9 mouse cellular contexts compared by ENCODE assay signal in the genomic region with DNA sequence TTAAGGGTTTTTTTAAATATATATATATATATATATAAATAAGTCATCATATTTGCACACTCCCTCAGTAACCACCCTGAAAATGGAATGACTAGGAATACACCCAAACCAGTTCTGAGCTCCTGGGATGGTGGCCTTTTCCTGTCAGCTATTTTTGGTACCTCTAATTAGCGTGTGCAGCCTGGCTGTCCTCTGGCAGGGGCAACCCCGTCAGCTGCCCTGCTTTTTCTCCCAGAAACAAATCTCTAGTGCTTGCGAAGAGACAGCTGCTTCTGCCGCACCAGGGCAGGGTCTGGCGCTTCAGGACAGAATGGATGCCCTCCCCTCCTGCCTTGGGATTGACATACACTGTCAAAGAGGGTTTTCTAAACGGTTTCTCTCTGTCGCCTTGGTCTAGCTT.
DNase-seq lines count a peak whose midpoint lies in the region; ATAC-seq lines count a peak whose summit lies in the region.
"Had no signal": no experiment of that assay in that cellular context is flagged by ENCODE, and none has a peak within 500 bp of the region (broad histone marks: within the 10 kb centered on the region; RNA-seq: fewer than 3 reads in every experiment).

No protein-coding gene starts in this region.

- no peak overlapping the region for H3K4me3 ChIP-seq in embryonic facial prominence, embryonic 13.5 days
- no peak overlapping the region for H3K4me3 ChIP-seq in hindbrain, embryonic 15.5 days
- H3K4me3 ChIP-seq: lung, embryonic 15.5 days had no signal

- H3K36me3 ChIP-seq in embryonic facial prominence, embryonic 13.5 days, result no peaks in the 10 kb centered on the region
- H3K36me3 ChIP-seq in hindbrain, embryonic 15.5 days, result no peaks in the 10 kb centered on the region
- H3K36me3 ChIP-seq: lung, embryonic 15.5 days had no signal

- no peaks in the 10 kb centered on the region for H3K27me3 ChIP-seq in embryonic facial prominence, embryonic 13.5 days
- H3K27me3 ChIP-seq in hindbrain, embryonic 15.5 days, result no peaks in the 10 kb centered on the region
- H3K27me3 ChIP-seq: lung, embryonic 15.5 days had no signal

- H3K4me1 ChIP-seq in embryonic facial prominence, embryonic 13.5 days, result peaks cover 26% of the 10 kb centered on the region
- peaks cover 10% of the 10 kb centered on the region for H3K4me1 ChIP-seq in hindbrain, embryonic 15.5 days (replicated peaks)

- H3K27ac ChIP-seq in embryonic facial prominence, embryonic 13.5 days, result peak overlapping the region; percentile 74
- H3K27ac ChIP-seq in hindbrain, embryonic 15.5 days (replicated peaks), result peak overlapping the region; percentile 52; the same call in 1 of the 2 replicates
- H3K27ac ChIP-seq: lung, embryonic 15.5 days had no signal

- intact Hi-C loops in heart, postnatal 25 days (cut with DNase I), result no loop called here

- no peak overlapping the region for H3K4me2 ChIP-seq in embryonic facial prominence, embryonic 13.5 days
- no peak overlapping the region for H3K4me2 ChIP-seq in hindbrain, embryonic 15.5 days
- H3K4me2 ChIP-seq: lung, embryonic 15.5 days had no signal

- H3K9me3 ChIP-seq in embryonic facial prominence, embryonic 13.5 days, result 0 out of 2 replicates have a peak, but pooled peaks cover 4% of the 10 kb centered on the region
- H3K9me3 ChIP-seq in hindbrain, embryonic 15.5 days, result no peaks in the 10 kb centered on the region
- H3K9me3 ChIP-seq: lung, embryonic 15.5 days had no signal

- WGBS in embryonic facial prominence, embryonic 13.5 days, result 36% methylated on average over 7 of the region's 7 CpGs
- WGBS in hindbrain, embryonic 15.5 days, result 30% methylated on average over 7 of the region's 7 CpGs

- DNase-seq in heart, adult 11 months, result peak; percentile 93
- no peak for DNase-seq in heart, postnatal 25 days (ENCODE audit: low spot score)
- DNase-seq in Muller cell, postnatal 12 days (ENCODE audit: inconsistent ontology term), result peak; percentile 78
- no peak for DNase-seq in adipocyte (ENCODE audit: low spot score)
- DNase-seq in adrenal gland, adult 8-10 months, result no peak
- no peak for DNase-seq in kidney, postnatal 4 days

- no peak for ATAC-seq in embryonic facial prominence, embryonic 13.5 days (ENCODE audit: insufficient number of reproducible peaks, insufficient read depth, low FRiP score, low TSS enrichment, low read depth)
- ATAC-seq in hindbrain, embryonic 15.5 days (ENCODE audit: low FRiP score, low read depth), result no peak

- no peak overlapping the region for H3K9ac ChIP-seq in embryonic facial prominence, embryonic 13.5 days
- H3K9ac ChIP-seq in hindbrain, embryonic 15.5 days, result no peak overlapping the region
- H3K9ac ChIP-seq: lung, embryonic 15.5 days had no signal

Comparison
In these comparisons a context has a peak if more than half of its experiments do, and no peak if none do; other contexts are left out.
1. DNase-seq: peak in heart, adult 11 months (single experiment) and Muller cell, postnatal 12 days (single experiment); none in heart, postnatal 25 days (single experiment), adipocyte (single experiment), adrenal gland, adult 8-10 months (single experiment) and kidney, postnatal 4 days (0 of 2).